Mouse (Mus musculus) urinary bladder, postnatal 10 days (tissue): ENCODE data around the gene Gcn1l1.
"Not testable (repeated sequence)": the region's sequence is repeated elsewhere in the genome, so short reads cannot be mapped to it uniquely, and the experiment has no call there.

Experiments used
- DNase-seq: peaks from one replicate; pipeline ENCODE4 v3.0.0; 2022; ENCODE audit warnings: low spot score

Gcn1l1 gene

GRCm38 (mm10) chr5:115559237-115560101 lies 5.6 kb upstream of the Gcn1l1 start, which contains the start of gene Rplp0:
Gene Rplp0 (plus strand): TSS chr5:115559467.
- peak; percentile 99 for DNase-seq

DNA sequence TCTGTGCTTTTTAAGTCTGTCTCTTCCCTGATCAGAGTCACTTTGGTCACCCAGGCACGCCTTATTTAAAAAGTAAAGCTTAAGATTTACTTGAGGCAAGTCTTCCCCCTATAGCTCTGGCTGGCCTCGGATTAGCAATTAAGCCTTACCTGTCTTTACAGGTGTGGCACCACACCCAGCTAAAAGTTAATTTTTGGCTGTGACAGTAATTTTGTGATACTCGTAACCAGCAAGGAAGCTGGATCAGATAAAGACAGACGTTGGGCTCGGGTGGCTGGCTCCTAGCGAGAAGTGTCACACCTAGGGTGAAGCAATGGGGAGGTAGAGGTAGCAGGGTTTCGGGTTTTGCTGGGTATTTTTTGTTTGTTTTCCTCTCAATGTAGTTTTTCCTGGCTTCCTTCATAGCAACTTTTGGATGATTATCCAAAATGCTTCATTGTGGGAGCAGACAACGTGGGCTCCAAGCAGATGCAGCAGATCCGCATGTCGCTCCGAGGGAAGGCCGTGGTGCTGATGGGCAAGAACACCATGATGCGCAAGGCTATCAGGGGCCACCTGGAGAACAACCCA lies 4.6 kb upstream of the Gcn1l1 start:
- no peak for DNase-seq

DNA sequence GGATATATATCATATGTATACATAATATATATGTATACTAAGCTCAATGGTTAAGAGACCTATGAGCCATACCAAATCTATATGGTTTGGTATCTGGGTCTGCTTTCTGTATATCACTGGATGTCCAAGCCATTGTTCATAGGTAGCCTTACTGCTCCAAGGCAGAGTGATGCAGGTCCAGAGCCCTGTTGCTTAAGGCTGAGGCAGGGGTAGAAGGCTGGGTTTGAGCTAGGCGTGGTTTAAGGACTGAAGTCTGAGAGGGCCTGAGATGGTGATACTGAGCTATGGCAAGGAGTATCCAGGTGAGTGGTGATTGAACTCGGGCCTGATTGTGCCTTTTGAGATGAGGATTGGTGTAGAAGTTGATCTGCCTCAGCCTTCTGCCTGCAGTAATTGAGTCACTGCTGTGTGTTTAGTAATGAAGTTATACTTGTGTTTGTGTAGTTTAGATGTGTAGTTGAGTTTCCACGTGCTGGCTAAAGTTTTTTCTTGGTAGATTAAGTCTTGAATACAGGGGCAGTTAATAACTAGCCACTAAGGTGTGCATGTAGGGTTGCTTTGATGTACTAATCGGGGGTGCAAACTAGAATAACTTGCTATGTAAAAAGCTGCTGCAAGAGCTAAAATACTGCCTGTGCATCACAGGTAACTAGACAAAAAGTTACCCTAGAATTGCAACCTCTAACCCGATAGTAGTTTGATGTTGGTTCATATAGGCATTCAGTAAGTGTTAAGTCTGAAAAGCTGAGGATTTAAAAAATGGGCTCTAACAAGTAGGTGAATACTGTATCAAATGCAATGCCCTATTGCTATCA lies 1.1 kb upstream of the Gcn1l1 start:
- DNase-seq = no peak

DNA sequence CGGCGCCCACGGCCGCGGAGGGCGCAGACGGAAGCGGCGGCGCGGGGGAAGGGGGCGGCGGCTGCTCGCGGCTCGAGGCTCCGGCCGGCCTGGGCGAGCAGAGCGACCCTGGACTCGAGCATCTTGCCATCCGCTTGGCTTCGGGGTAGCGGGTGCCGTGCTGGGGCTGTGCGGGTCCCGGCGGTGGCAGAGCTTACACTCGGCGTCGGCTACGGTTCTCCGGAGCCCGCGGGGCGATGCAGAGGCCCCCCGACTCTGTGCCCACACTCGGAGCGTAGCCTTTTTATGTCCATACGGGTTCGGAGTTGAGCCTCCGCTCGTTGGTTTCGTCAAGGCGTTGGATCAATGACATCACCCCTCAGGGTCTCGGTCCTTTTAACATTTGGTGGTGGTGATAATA lies 349 bp downstream of the Gcn1l1 start:
- DNase-seq = no peak

DNA sequence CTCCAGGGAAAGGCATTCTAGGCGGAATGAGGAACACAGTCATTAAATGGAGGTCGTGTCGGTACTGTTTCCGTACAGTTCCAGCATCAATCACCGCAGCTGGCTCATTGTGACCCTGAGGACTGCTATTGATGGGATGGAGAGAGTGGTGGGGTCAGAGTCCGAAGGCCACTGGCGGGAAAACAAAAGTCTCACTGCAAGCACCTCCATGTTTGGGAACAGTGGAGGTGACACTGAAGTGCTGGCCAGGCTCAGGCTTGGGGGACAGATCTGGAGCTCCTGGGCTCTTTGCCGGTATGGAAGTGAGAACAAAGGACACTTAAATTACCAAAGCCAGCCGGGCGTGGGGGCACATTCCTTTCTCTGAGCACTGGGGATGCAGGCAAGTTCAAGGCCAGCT lies 3.6 kb downstream of the Gcn1l1 start:
- no peak for DNase-seq

DNA sequence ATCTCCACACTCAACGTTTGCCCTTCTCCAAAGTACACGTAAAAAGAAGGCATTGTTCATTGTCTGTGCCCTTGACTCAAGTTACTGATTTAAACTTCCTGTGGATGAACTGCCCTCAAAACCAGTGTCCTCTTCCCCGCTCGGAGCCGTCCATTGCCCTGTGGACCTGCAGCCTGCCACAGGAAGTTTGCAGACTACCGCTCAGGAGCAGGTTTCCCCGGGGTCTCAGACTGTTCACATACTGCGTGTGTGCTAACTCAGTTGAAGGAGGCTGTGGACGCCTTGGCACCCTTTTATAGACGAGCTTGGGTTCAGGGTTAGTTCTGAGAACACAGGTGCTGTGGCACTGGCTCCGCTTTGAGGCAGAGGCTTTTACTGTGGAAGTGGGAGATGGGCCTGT lies 4.3 kb downstream of the Gcn1l1 start:
- DNase-seq = no peak

DNA sequence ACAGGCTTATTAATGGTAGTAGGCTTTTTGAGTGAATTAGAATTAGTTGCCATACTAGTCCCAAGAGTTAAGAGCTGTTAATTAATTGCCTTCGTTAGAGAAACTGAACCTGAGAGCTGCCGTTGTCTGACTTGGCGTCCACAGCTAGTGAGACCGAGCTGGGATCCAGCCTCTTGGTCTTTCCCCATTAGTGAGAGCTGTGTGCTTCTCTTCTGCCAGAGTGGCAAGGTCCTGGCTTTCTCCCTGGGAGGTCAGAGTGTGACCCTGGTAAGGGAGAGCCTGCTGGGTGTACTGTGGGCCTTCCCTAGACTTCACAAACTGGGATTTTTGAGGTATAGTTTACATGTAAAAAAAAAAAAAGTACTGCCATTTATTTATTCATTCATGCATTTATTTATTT lies 4.7 kb downstream of the Gcn1l1 start:
- no peak for DNase-seq

GRCm38 (mm10) chr5:115571086-115571485 lies 6.0 kb downstream of the Gcn1l1 start:
- DNase-seq = no peak

DNA sequence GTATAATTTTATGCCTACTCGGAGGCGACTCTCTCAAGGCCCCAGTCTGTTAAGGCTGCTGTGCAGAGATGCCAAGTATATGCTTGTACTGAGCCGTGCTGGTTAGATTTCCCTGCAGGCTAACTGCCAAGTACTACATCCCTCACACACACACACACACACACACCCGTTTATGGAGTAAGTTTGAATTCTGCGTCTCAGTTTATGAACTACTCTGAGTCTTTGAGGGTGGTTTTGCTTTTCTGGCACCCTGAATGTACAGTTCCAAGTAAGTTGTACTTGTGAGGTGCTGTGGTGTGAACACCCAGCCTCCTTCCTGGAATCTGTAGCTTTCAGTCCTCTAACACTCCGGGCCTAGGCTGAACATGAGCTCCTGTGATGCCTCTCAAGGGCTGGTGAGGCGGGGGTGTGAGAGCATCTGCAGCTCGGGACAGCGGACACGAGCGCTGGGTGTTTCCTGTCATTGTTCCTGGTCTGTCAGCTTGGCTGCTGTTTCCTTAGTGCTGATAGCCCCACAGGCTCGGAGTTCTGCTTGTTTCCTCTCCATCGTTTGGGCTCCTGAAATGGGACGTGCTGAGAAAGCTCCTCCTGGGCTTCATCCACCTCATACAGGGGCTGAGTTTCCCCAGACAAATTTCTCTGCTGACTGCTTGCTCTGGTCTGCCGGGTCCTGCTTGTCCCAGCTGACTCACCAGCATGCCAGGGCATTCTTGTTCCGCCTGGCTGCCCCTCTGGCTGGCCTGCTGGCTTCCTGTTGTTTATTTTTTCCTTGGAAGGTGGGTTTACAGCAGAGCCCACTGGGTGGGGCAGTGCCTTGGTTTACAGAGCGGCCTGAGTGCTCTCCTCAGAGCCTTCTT lies 7.9 kb downstream of the Gcn1l1 start:
- no peak for DNase-seq

GRCm38 (mm10) chr5:115574992-115575391 lies 9.9 kb downstream of the Gcn1l1 start:
- no peak for DNase-seq

DNA sequence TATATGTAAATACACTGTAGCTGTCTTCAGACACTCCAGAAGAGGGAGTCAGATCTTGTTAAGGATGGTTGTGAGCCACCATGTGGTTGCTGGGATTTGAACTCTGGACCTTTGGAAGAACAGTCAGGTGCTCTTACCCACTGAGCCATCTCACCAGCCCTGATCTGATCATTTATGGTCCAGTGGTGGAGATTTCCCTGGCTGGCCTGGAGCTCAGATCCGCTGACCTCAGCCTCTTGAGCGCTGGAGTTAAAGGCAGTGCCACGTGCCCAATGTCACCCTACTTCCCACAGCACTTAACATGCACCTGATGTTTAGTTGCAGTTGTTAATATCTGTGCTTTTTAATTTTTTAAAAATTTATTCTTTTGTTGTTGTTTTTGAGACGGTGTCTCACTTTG lies 12.6 kb downstream of the Gcn1l1 start:
- not testable (repeated sequence) for DNase-seq

DNA sequence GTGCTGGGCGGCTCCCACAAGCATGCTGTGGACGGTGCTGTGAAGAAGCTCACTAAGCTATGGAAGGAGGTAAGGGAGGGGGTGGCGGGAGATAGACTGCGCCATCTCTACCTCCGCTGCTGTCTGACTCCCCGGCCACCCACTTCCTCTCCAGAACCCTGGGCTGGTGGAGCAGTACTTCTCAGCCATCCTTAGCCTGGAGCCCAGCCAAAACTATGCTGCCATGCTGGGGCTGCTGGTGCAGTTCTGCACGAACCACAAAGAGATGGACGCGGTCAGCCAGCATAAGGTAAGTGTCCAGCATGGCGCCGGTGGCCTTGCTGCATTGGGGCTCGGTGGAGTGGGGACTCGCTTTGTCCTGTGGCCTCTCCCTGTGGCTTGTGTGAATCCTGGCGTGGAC lies 13.9 kb downstream of the Gcn1l1 start:
- no peak for DNase-seq

- no peak for DNase-seq
Observed at GRCm38 (mm10) chr5:115579363-115579762, 14.3 kb downstream of the Gcn1l1 start.

DNA sequence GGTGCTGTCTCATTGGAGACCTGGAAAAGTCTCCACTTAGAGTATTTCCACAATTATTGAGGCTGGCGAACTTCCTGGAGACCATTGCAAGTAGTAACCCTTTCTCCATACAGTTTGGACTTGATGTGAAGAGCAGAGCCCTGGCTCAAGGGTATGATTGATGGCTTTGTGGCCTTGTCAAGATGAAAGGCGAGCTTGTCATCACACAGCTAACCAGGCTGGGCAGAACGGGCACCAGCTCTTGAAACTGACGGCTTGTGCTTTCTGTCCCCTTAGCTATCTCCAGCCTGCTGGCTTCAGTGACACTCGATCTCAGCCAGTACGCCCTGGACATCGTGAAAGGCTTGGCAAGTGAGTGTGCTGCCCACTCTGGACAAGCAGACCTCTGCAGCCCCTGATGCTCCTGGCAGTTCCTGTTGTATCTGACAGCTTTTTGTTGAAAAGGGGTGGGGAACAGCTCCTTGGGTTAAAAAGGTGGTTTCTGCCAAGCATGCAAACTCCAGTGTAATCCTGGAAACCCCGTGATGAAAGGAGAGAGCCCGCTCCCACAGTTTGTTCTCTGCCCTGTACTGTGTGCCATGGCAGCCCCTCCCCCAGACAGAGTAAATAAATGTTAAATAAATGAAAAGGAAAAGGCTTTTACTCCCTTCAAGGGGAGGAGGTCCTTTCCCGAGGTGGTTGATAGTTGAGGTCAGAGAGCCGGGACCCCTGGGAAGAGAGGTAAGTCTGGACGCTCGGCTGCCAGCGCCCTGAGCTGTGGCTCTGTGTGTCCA lies 15.4 kb downstream of the Gcn1l1 start:
- DNase-seq = no peak

DNA sequence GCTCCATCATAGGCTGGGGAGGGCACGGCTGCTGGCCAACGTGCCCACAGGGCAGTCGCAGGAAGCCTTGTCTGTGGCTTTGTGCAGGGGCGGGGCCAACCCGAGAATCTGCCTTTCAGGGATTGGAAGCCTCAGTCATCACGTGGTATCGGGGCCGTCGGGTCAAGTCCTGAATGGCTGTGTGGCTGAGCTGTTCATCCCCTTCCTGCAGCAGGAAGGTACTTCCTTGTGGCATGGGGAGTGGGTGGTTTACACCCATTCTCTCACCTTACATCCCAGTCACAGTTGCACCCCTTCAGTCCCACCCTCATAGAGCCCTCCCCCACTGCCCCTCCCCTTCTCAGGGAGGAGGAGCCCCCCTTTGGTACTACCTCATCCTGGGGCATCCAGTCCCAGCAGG lies 16.6 kb downstream of the Gcn1l1 start:
- no peak for DNase-seq

DNA sequence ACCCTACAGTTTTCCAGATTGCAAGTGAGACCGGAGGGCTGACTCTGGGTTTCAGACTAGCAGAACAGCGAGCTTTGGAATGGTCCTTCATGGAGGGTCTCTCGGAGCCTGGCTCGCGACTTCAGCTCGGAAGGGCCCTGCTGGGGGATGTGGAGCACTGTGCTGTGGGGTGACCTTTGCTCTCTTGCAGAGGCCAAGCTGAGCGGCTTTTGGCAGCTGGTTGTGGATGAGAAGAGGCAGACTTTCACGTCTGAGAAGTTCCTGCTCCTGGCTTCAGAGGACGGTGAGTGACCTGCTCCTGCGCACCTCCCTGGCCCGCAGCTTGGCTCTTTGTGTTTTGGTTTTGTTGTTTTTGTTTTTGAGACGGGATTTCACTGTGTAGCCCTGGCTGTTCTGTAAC lies 20.6 kb downstream of the Gcn1l1 start:
- DNase-seq = no peak

DNA sequence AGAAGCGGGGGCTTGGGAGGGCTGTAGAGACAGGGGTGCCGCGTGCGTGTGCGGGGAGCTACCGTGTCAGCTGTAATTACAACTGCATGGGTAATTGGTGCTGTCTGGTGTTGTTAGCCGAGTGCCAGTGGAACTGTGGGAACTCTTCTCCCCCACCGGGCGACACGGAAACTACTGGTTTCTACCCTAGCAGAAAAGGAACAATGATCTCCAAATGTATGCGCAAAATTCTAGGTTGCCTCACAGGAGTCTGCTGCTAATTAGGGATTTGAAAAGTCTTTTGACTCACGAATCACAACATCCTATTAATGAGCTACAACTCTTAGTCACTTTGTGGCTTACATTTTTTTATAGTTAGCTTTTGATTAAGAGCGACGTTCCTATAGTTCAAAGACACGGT lies 21.1 kb downstream of the Gcn1l1 start:
- no peak for DNase-seq

GRCm38 (mm10) chr5:115586780-115587179 lies 21.7 kb downstream of the Gcn1l1 start:
- no peak for DNase-seq

DNA sequence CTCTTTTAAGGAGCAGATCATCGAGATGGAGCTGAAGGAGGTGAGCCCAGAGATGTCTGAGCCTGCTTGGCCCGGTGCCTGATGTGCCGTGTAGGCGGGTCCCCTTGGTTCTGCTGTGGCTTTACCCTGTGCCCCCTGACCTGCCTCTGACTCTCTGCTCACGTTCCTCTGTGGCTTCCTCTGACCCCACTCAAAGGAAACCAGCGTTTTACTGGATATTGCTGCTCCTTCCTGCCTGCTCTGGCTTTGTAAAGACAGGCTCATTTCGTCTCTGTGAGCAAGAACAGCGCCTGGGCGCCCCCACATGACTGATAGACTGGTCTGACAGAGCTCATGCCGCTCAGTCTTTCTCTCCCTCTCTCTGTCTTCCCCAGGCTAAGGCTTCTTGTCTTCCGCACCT lies 26.0 kb downstream of the Gcn1l1 start:
- DNase-seq = no peak

DNA sequence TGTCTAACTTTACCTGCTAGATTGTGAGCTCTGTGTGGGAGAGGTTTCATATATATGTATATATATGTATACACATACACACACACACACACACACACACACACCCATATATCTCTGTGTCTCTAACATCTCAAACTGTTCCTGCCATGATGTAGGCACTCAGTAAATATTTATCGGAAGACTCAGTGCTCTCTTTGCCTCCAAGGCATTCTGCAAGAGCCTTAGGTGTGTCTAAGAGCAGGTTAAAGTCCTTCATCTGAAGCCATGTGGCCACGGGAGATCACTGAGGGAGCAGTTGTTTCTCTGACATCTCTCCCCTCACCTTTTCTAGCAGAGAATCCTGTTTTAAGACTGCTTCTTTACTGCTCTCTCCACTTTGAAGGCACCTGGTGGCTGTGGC lies 26.5 kb downstream of the Gcn1l1 start:
- no peak for DNase-seq

DNA sequence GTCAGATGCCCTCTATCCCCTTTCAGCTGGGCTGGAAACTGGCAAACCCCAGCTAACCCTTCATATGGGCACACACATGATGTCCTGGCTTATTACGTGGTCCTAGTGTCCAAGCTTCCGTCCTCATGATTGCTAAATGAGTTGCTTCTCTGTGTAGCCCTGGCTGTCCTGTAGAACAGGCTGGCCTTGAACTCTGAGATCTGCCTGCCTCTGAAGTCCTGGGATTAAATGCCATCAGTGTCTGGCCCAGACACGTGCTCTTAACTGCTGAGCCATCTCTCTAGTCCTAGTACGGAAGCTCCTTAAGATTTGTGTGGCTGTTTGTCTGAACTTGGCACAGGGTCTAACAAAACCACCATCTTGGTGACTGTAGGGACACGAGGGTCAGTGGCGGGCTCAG lies 38.5 kb downstream of the Gcn1l1 start:
- DNase-seq = no peak
